Mouse (Mus musculus) C2C12 (cell line): ENCODE data around the gene Vps35l. TPM values are rescaled to one million over a fixed set of nuclear protein-coding genes. Genes with fewer than 3 reads are reported as not detected.

Source experiments
- H3K27me3 ChIP-seq: one replicate; pipeline ENCODE4 v1.6.1; 2011; ENCODE audit not compliant: control insufficient read depth, insufficient read depth, insufficient read length
- H3K36me3 ChIP-seq: one replicate; pipeline ENCODE4 v1.6.1; 2011; ENCODE audit not compliant: control insufficient read depth, insufficient read depth
- H3K4me3 ChIP-seq: one replicate; pipeline ENCODE4 v1.5.1; 2011; ENCODE audit warnings: mild to moderate bottlenecking, control low read depth; ENCODE audit not compliant: poor library complexity, insufficient read depth, severe bottlenecking
- H3K79me2 ChIP-seq: one replicate; pipeline ENCODE4 v1.6.1; 2011; ENCODE audit not compliant: control insufficient read depth, insufficient read depth
- H3K79me3 ChIP-seq: one replicate; pipeline ENCODE4 v1.6.1; 2011; ENCODE audit warnings: low read depth, control low read depth
- H3ac ChIP-seq: one replicate; pipeline ENCODE3; 2011; ENCODE audit warnings: low read depth; ENCODE audit not compliant: control insufficient read depth, insufficient read length
- CEBPB ChIP-seq: IDR thresholded peaks from one replicate; pipeline ENCODE4 v1.6.1; 2011; ENCODE audit warnings: low read depth, mild to moderate bottlenecking, control low read depth, moderate library complexity
- CTCF ChIP-seq: IDR thresholded peaks from one replicate; pipeline ENCODE4 v1.5.1; 2011; ENCODE audit not compliant: control insufficient read depth, insufficient read depth, insufficient read length
- FOSL1 ChIP-seq: IDR thresholded peaks from one replicate; pipeline ENCODE4 v1.8.0; 2011; ENCODE audit warnings: mild to moderate bottlenecking, low read length; ENCODE audit not compliant: poor library complexity, insufficient read depth, severe bottlenecking
- MAX ChIP-seq: IDR thresholded peaks from one replicate; pipeline ENCODE4 v1.6.1; 2011; ENCODE audit warnings: mild to moderate bottlenecking, control low read depth
- MYOD1 ChIP-seq: IDR thresholded peaks from one replicate; pipeline ENCODE4 v1.6.1; 2011; ENCODE audit warnings: low read depth; ENCODE audit not compliant: control insufficient read depth, insufficient read length
- MYOG ChIP-seq: IDR thresholded peaks from one replicate; pipeline ENCODE4 v1.6.1; 2011; ENCODE audit not compliant: control insufficient read depth, insufficient read length; ENCODE audit errors: extremely low read depth
- USF1 ChIP-seq: IDR thresholded peaks from one replicate; pipeline ENCODE4 v1.6.1; 2011; ENCODE audit warnings: low read depth, mild to moderate bottlenecking, control low read depth, moderate library complexity
- polyA plus RNA-seq: library from polyadenylated mRNA; unstranded; fragments of >200 nt; fragmentation: generic; extraction: Trizol; gene quantifications from one replicate; pipeline ENCODE4 v1.2.1, GENCODE M21; 2012; ENCODE audit warnings: missing spikeins

Gene Vps35l
- polyA plus RNA-seq, 1 experiment: 39.6 TPM

DNA sequence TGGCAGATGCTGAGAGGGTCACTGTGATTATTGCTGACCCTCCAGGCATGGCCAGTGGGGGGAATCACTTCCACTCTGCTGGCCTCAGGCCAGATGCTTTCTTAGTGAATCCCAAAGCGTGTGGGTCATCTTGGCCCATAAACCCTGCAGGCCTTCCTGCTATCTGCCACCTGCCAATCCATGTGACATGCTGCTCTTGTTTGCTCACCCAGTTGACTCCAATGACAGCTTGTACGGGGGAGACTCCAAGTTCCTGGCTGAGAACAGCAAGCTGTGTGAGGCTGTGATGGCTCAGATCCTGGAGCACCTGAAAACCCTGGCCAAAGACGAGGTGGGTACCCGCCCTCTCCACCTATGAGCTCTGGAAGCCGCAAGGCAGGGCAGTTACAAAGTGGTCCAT, 97.9 kb downstream of the Vps35l start:
- H3K27me3 ChIP-seq: no peaks in the 10 kb centered on the region
- H3K79me3 ChIP-seq: no peaks in the 10 kb centered on the region
- no peak overlapping the region for H3ac ChIP-seq
- no peak overlapping the region for H3K4me3 ChIP-seq
- H3K36me3 ChIP-seq: peaks cover 15% of the 10 kb centered on the region
- H3K79me2 ChIP-seq: no peaks in the 10 kb centered on the region
- no peak for TF ChIP-seq FOSL1
- no peak for TF ChIP-seq CEBPB
- TF ChIP-seq CTCF: no peak
- TF ChIP-seq USF1: no peak
- no peak for TF ChIP-seq MYOD1
- TF ChIP-seq MYOG: no peak
- no peak for TF ChIP-seq MAX

DNA sequence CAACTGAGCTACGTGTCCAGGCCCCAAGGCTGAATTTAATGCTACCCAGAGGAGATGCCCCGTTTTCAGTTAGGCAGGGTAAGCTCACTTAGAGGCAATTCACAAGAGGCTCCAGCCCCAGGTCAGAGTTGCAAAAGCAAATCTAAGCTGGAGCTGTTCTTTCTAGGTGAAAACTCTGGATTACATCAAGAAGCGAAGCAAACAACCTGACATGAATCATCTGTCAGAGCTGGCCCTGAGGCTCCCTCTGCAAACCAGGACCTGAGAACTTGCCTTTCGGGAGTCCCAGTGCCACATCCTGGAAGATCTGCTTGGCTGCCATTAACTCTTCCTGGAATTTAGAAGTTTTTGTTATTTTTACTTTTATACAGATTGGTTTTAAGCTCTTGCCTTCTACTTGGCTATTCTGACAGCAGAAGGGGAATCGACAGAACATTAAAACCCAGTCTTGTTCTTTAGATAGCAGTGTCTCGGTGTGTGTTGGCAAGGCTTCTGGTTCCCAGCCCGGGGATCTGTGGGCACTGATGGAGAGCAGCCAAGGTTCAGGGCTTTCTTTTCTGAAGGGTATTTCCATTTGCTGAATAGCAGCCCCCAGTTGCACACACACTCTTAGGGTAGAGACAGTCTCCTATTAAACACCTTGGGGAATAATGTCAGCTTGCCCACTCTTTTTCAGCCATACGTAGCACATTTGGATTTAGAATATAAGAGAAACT, 101.2 kb downstream of the Vps35l start:
- Histone ChIP-seq H3K79me3 (no peaks in the 10 kb centered on the region), H3K27me3 (no peaks in the 10 kb centered on the region), H3K4me3 (no peak overlapping the region), H3K79me2 (no peaks in the 10 kb centered on the region), H3K36me3 (peaks cover 38% of the 10 kb centered on the region), H3ac (no peak overlapping the region)
- TF ChIP-seq USF1: no peak
- TF ChIP-seq MAX: no peak
- TF ChIP-seq FOSL1: no peak

DNA sequence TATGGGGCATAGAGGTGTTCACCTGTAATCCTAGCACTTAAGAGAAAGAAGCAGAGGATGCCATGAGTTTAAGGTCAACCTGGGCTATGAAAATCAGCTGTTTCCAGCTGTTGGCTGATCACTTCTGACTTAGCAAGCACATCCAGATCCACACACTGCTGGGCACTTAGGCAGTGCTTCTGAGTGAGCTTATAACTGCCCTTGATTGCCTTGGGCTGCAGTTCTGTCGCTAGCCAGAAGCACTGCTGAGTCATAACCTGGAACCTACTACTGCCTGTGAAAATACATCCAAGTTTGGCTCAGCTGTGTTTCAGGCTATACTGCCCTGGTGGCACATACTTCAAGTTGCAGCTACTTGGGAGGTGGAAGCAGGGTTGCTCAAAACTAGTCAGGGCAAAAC, 101.8 kb downstream of the Vps35l start:
- Histone ChIP-seq H3K79me2 (no peaks in the 10 kb centered on the region), H3K4me3 (no peak overlapping the region), H3K36me3 (peaks cover 42% of the 10 kb centered on the region), H3K27me3 (no peaks in the 10 kb centered on the region), H3K79me3 (no peaks in the 10 kb centered on the region), H3ac (no peak overlapping the region)
- no peak for TF ChIP-seq MYOD1

DNA sequence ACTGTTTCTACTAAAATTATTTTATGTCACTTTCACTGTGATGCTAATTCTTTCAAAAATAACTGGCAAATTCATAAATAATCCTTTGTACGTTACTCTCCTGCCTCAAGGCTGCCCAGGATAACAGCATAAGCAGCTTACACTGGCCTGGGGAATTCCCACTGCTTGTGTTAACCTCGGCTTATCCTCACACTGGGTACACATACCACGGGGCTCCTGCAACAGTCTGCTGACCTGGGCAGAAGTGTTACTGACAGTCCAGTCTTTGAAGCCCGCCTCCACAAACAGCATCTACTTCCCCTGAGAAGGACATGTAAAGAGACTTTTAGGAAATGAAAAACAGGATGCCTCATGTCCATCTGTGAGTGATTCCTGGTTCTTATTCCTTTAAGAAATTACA, 102.9 kb downstream of the Vps35l start:
- TF ChIP-seq CEBPB: no peak
- TF ChIP-seq MYOG: no peak
- TF ChIP-seq FOSL1: no peak
- no peak for TF ChIP-seq CTCF
- no peak for TF ChIP-seq USF1
- TF ChIP-seq MYOD1: no peak
- TF ChIP-seq MAX: no peak
- Histone ChIP-seq H3K4me3 (no peak overlapping the region), H3K27me3 (no peaks in the 10 kb centered on the region), H3K79me3 (no peaks in the 10 kb centered on the region), H3ac (no peak overlapping the region), H3K79me2 (no peaks in the 10 kb centered on the region), H3K36me3 (peaks cover 50% of the 10 kb centered on the region)

DNA sequence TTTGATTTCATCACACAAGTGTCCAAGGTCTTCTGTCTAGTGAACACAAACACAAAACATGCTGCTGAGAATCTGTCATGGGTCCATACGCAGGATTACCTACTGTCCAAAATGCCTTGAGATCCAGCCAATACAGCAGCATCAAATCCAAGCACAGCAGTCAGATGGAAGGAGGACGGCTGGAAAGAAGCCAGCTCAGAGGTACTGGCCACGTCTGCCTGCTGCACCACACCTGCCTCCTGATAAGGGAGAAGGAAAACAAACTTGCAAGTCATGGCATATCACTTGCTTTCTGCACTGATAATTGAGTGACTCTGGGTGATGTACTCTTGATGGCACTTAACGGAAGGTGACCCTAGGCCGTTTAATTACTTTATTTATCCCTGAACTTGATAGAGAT, 105.1 kb downstream of the Vps35l start:
- peaks cover 4% of the 10 kb centered on the region for H3K79me2 ChIP-seq

DNA sequence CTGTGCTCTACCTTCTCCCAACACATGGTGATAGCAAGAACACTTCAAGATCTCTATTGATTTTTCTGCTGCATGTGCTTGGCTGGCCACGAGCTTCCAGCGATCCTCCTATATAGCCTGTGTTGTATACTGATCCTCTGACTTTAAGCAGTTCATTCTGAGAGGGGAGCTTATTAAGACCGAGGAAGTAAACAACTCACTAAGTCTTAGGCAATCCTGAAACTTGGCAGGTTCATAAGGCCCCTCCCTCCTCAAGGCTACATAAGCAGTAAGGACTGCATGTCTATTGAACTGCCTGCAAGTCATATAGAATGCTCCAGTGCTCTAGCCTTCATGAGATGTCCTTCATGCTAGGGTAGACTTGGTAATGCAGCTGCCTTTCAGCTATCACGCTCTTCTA, 106.3 kb downstream of the Vps35l start:
- peaks cover 64% of the 10 kb centered on the region for H3K36me3 ChIP-seq
- TF ChIP-seq MAX: no peak
- TF ChIP-seq FOSL1: no peak
- no peak for TF ChIP-seq USF1
- no peak for TF ChIP-seq MYOD1
- peaks cover 16% of the 10 kb centered on the region for H3K79me2 ChIP-seq
- H3K27me3 ChIP-seq: no peaks in the 10 kb centered on the region
- H3K4me3 ChIP-seq: no peak overlapping the region
- peaks cover 7% of the 10 kb centered on the region for H3K79me3 ChIP-seq
- H3ac ChIP-seq: no peak overlapping the region

More for the DNA sequence above, 105.1 kb downstream of the Vps35l start:
- no peak overlapping the region for H3ac ChIP-seq
- H3K36me3 ChIP-seq: peaks cover 63% of the 10 kb centered on the region
- H3K79me3 ChIP-seq: no peaks in the 10 kb centered on the region
- H3K4me3 ChIP-seq: no peak overlapping the region
- TF ChIP-seq MYOG: no peak
- no peak for TF ChIP-seq USF1
- TF ChIP-seq CEBPB: no peak
- H3K27me3 ChIP-seq: no peaks in the 10 kb centered on the region

DNA sequence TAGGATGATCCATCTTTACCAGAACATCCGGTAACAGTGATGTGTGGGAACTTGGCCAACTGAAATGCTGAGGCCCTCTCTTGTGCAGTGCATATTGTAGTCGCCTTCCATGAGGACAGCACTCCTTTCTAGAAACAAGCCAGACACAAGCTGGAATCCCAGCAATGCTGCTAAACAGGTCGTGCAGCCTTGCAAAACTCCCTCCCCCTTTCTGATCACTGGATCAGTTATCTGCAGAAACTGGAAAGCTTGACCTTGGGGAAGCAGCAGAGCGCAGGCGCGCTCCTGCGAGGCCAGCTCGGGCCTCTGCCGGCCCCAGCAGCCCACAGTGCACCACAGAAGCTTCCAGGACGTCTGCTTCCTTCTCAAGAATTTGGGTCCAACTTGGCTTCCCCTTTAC, 108.8 kb downstream of the Vps35l start:
- Histone ChIP-seq H3K36me3 (peaks cover 76% of the 10 kb centered on the region), H3K4me3 (no peak overlapping the region), H3K79me3 (peaks cover 13% of the 10 kb centered on the region), H3K27me3 (no peaks in the 10 kb centered on the region), H3K79me2 (peaks cover 41% of the 10 kb centered on the region), H3ac (no peak overlapping the region)
- TF ChIP-seq FOSL1: no peak
- TF ChIP-seq USF1: no peak
- no peak for TF ChIP-seq MYOD1
- no peak for TF ChIP-seq CEBPB
- no peak for TF ChIP-seq MAX
- no peak for TF ChIP-seq MYOG
- no peak for TF ChIP-seq CTCF
